Mouse (Mus musculus) right cerebral cortex, postnatal 25 days (tissue): Measurements from ENCODE around the gene C2cd4c.

Experiments
- DNase-seq: peaks from one replicate; pipeline ENCODE4 v3.0.0; 2022

Gene C2cd4c

GRCm38 (mm10) chr10:79613578-79614304 is at the start of gene C2cd4c:
TSS of gene C2cd4c (minus strand) at chr10:79614025.
- peak; percentile 84 for DNase-seq

GRCm38 (mm10) chr10:79661861-79662260 is 48.0 kb upstream of the C2cd4c start:
- no peak for DNase-seq

- no peak for DNase-seq
These were observed 46.5 kb upstream of the C2cd4c start for GRCm38 (mm10) chr10:79660298-79660697.

- no peak for DNase-seq
These were observed 45.0 kb upstream of the C2cd4c start for GRCm38 (mm10) chr10:79658829-79659228.

GRCm38 (mm10) chr10:79654946-79655395 is 41.1 kb upstream of the C2cd4c start:
- peak; percentile 38 for DNase-seq

GRCm38 (mm10) chr10:79652789-79653188 is 39.0 kb upstream of the C2cd4c start:
- DNase-seq, result no peak

GRCm38 (mm10) chr10:79649070-79649751 is 35.4 kb upstream of the C2cd4c start:
- peak; percentile 71 for DNase-seq

GRCm38 (mm10) chr10:79645711-79646110 is 31.9 kb upstream of the C2cd4c start, which contains the start of gene Odf3l2:
TSS of gene Odf3l2 (minus strand) at chr10:79645738.
- no peak for DNase-seq

GRCm38 (mm10) chr10:79638486-79639204 is 24.8 kb upstream of the C2cd4c start:
- DNase-seq, result peak; percentile 65

GRCm38 (mm10) chr10:79637128-79638110 is 23.6 kb upstream of the C2cd4c start, which contains the start of gene Shc2:
TSS of gene Shc2 (minus strand) at chr10:79637918.
- peak; percentile 88 for DNase-seq

GRCm38 (mm10) chr10:79636287-79636686 is 22.5 kb upstream of the C2cd4c start:
- no peak for DNase-seq

GRCm38 (mm10) chr10:79633006-79633777 is 19.4 kb upstream of the C2cd4c start:
- no peak for DNase-seq

GRCm38 (mm10) chr10:79631432-79631831 is 17.6 kb upstream of the C2cd4c start:
- DNase-seq, result no peak

- no peak for DNase-seq
These were observed 14.6 kb upstream of the C2cd4c start for GRCm38 (mm10) chr10:79628377-79628776.

- no peak for DNase-seq
These were observed 12.3 kb upstream of the C2cd4c start for GRCm38 (mm10) chr10:79626156-79626555.

- no peak for DNase-seq
These were observed 11.6 kb upstream of the C2cd4c start for GRCm38 (mm10) chr10:79625398-79625797.

GRCm38 (mm10) chr10:79623950-79624349 is 10.1 kb upstream of the C2cd4c start:
- no peak for DNase-seq

GRCm38 (mm10) chr10:79616376-79616775 is 2.6 kb upstream of the C2cd4c start:
- no peak for DNase-seq

GRCm38 (mm10) chr10:79615860-79616259 is 2.0 kb upstream of the C2cd4c start:
- DNase-seq, result no peak

- no peak for DNase-seq
These were observed 449 bp upstream of the C2cd4c start for GRCm38 (mm10) chr10:79614305-79614643.
